31 mouse cellular contexts compared by ENCODE assay signal in genomic region chr11:61365938-61366337, GRCm38 (mm10). TPM values are rescaled to one million over a fixed set of nuclear protein-coding genes. Genes with fewer than 3 reads are reported as not detected.
DNase-seq lines count a peak whose midpoint lies in the region; ATAC-seq lines count a peak whose summit lies in the region.
"Had no signal": no experiment of that assay in that cellular context is flagged by ENCODE, and none has a peak within 500 bp of the region (broad histone marks: within the 10 kb centered on the region; RNA-seq: fewer than 3 reads in every experiment).

No protein-coding gene starts in this region.

- DNase-seq in heart, adult 18-20 months, result no peak
- DNase-seq in liver, embryonic 11.5 days (ENCODE audit: low spot score), result no peak
- DNase-seq in heart, postnatal 10 days, result peak; percentile 26 to 35
- no peak for DNase-seq in ovary, adult 18-20 months (ENCODE audit: low spot score)
- DNase-seq: B cell, adult 2 months; cerebellum, adult 11 months; cerebellum, postnatal 10 days; gastrocnemius, postnatal 25 days; layer of hippocampus, adult 9-11 months; right cerebral cortex, adult 18-20 months; thymus, postnatal 36 days had no signal

- peaks cover 35% of the 10 kb centered on the region for H3K4me1 ChIP-seq in heart, embryonic 11.5 days (ENCODE audit: control insufficient read depth, insufficient read depth, low read length)
- no peaks in the 10 kb centered on the region; the same call in 1 of the 2 replicates for H3K4me1 ChIP-seq in liver, embryonic 16.5 days (ENCODE audit: control insufficient read depth, low read depth, low read length)
- H3K4me1 ChIP-seq in liver, embryonic 11.5 days (replicated peaks; ENCODE audit: control insufficient read depth, insufficient read depth, low read length), result no peaks in the 10 kb centered on the region; the same call in 1 of the 2 replicates
- peaks cover 37% of the 10 kb centered on the region for H3K4me1 ChIP-seq in heart, embryonic 15.5 days (replicated peaks)
- H3K4me1 ChIP-seq: forebrain, embryonic 10.5 days; limb, embryonic 13.5 days; liver, embryonic 15.5 days; stomach, embryonic 15.5 days had no signal

- peak overlapping the region; percentile 52 for H3K4me2 ChIP-seq in heart, embryonic 11.5 days
- H3K4me2 ChIP-seq in liver, embryonic 16.5 days (ENCODE audit: low read depth, low read length), result no peak overlapping the region
- no peak overlapping the region for H3K4me2 ChIP-seq in liver, embryonic 11.5 days
- peak overlapping the region; percentile 53 for H3K4me2 ChIP-seq in heart, embryonic 15.5 days
- H3K4me2 ChIP-seq: limb, embryonic 13.5 days; liver, embryonic 15.5 days; midbrain, embryonic 11.5 days; stomach, embryonic 15.5 days had no signal

- 0 out of 2 replicates have a peak overlapping the region, but pooled peaks have one; percentile 10 for H3K4me3 ChIP-seq in heart, embryonic 11.5 days (ENCODE audit: low read depth, low read length)
- H3K4me3 ChIP-seq in liver, embryonic 16.5 days (ENCODE audit: low read depth, low read length), result no peak overlapping the region
- no peak overlapping the region for H3K4me3 ChIP-seq in liver, embryonic 11.5 days (ENCODE audit: low read depth, low read length)
- H3K4me3 ChIP-seq in heart, embryonic 15.5 days, result 0 out of 2 replicates have a peak overlapping the region, but pooled peaks have one; percentile 14
- H3K4me3 ChIP-seq: forebrain, embryonic 10.5 days; hindbrain, embryonic 10.5 days; limb, embryonic 13.5 days; liver, embryonic 15.5 days; stomach, embryonic 15.5 days had no signal

- intact Hi-C loops in heart, postnatal 10 days (cut with DNase I), result loop anchor here (5.0 kb wide), 1 partner anchor 41 kb away; no protein-coding TSS in a partner anchor

- H3K27me3 ChIP-seq in heart, embryonic 11.5 days (ENCODE audit: control insufficient read depth, insufficient read depth, low read length), result no peaks in the 10 kb centered on the region
- H3K27me3 ChIP-seq in liver, embryonic 16.5 days (ENCODE audit: control insufficient read depth, insufficient read depth, low read depth, low read length), result no peaks in the 10 kb centered on the region
- H3K27me3 ChIP-seq in liver, embryonic 11.5 days (replicated peaks; ENCODE audit: control insufficient read depth, insufficient read depth, low read length), result no peaks in the 10 kb centered on the region
- peaks cover 6% of the 10 kb centered on the region for H3K27me3 ChIP-seq in heart, embryonic 15.5 days
- H3K27me3 ChIP-seq: limb, embryonic 13.5 days; liver, embryonic 15.5 days; stomach, embryonic 15.5 days had no signal

- no peaks in the 10 kb centered on the region for H3K36me3 ChIP-seq in heart, embryonic 11.5 days (ENCODE audit: control insufficient read depth, insufficient read depth, low read length)
- no peaks in the 10 kb centered on the region for H3K36me3 ChIP-seq in liver, embryonic 16.5 days (ENCODE audit: control insufficient read depth, insufficient read depth)
- H3K36me3 ChIP-seq in liver, embryonic 11.5 days (ENCODE audit: control insufficient read depth, insufficient read depth, low read length), result no peaks in the 10 kb centered on the region
- H3K36me3 ChIP-seq in heart, embryonic 15.5 days, result no peaks in the 10 kb centered on the region
- H3K36me3 ChIP-seq: forebrain, embryonic 10.5 days; G1E; hindbrain, embryonic 10.5 days; limb, embryonic 13.5 days; liver, embryonic 15.5 days; stomach, embryonic 15.5 days had no signal

- peak overlapping the region; percentile 58 for H3K9ac ChIP-seq in heart, embryonic 11.5 days (ENCODE audit: low read depth, low read length)
- H3K9ac ChIP-seq in liver, embryonic 16.5 days (ENCODE audit: low read depth, low read length), result no peak overlapping the region
- no peak overlapping the region for H3K9ac ChIP-seq in liver, embryonic 11.5 days (ENCODE audit: low read depth, low read length)
- H3K9ac ChIP-seq in heart, embryonic 15.5 days, result no peak overlapping the region
- H3K9ac ChIP-seq: limb, embryonic 13.5 days; liver, embryonic 15.5 days; stomach, embryonic 15.5 days had no signal

- H3K27ac ChIP-seq in heart, embryonic 11.5 days (ENCODE audit: low read depth, low read length), result peak overlapping the region; percentile 97
- no peak overlapping the region for H3K27ac ChIP-seq in liver, embryonic 16.5 days (ENCODE audit: low read length)
- H3K27ac ChIP-seq in liver, embryonic 11.5 days (ENCODE audit: low read depth, low read length), result no peak overlapping the region; the same call in 1 of the 2 replicates
- H3K27ac ChIP-seq in heart, embryonic 15.5 days, result peak overlapping the region; percentile 92
- H3K27ac ChIP-seq: forebrain, embryonic 10.5 days; hindbrain, embryonic 10.5 days; kidney, postnatal 0 days; limb, embryonic 13.5 days; liver, embryonic 15.5 days; stomach, embryonic 15.5 days had no signal

- no peak for ATAC-seq in heart, embryonic 11.5 days (replicated peaks; ENCODE audit: insufficient number of reproducible peaks, low FRiP score, low TSS enrichment)
- ATAC-seq in liver, embryonic 16.5 days (ENCODE audit: low read depth), result peak; percentile 13; the same call in 1 of the 2 replicates
- ATAC-seq in liver, embryonic 11.5 days (replicated peaks; ENCODE audit: low FRiP score), result no peak
- ATAC-seq in heart, embryonic 15.5 days (replicated peaks; ENCODE audit: insufficient number of reproducible peaks, insufficient read depth, low FRiP score, low read depth), result no peak
- ATAC-seq: forebrain, embryonic 16.5 days; hindbrain, embryonic 16.5 days; intestine, embryonic 16.5 days; Patski had no signal

- 31% methylated on average over 3 of the region's 3 CpGs for WGBS in heart, embryonic 11.5 days (ENCODE audit: insufficient replicate concordance)
- 47% methylated on average over 3 of the region's 3 CpGs for WGBS in liver, embryonic 16.5 days (ENCODE audit: insufficient replicate concordance)
- 53% methylated on average over 3 of the region's 3 CpGs for WGBS in liver, embryonic 11.5 days
- 36% methylated on average over 3 of the region's 3 CpGs for WGBS in heart, embryonic 15.5 days

- H3K9me3 ChIP-seq in heart, embryonic 11.5 days (replicated peaks; ENCODE audit: control insufficient read depth, low read length), result no peaks in the 10 kb centered on the region
- no peaks in the 10 kb centered on the region for H3K9me3 ChIP-seq in liver, embryonic 16.5 days (replicated peaks; ENCODE audit: control insufficient read depth, low read length)
- H3K9me3 ChIP-seq in liver, embryonic 11.5 days (ENCODE audit: control insufficient read depth, low read length), result no peaks in the 10 kb centered on the region
- no peaks in the 10 kb centered on the region for H3K9me3 ChIP-seq in heart, embryonic 15.5 days (replicated peaks)
- H3K9me3 ChIP-seq: forebrain, embryonic 10.5 days; G1E; hindbrain, embryonic 10.5 days; limb, embryonic 13.5 days; liver, embryonic 15.5 days; stomach, embryonic 15.5 days had no signal

RNA-seq across cellular contexts. Expression of gene Slc47a1, which starts 12.2 kb away (rescaled TPM):
- 20.2 and 23.7 TPM in 2 replicates for polyA plus RNA-seq in heart, embryonic 11.5 days (2014; fragmentation: Nextera tagmentation; extraction: Ambion mirVana)
- 10 to 100 TPM; 23.6 to 26.1 TPM for total RNA-seq in heart, adult 18-20 months (2021)
- polyA plus RNA-seq in liver, embryonic 16.5 days (2015; fragmentation: Nextera tagmentation; extraction: Ambion mirVana), result 20.0 and 23.6 TPM in 2 replicates
- polyA plus RNA-seq in liver, embryonic 11.5 days (2014; fragmentation: Nextera tagmentation; extraction: Ambion mirVana), result 1.4 TPM in 2 replicates
- polyA plus RNA-seq in heart, embryonic 15.5 days (2015; fragmentation: Nextera tagmentation; extraction: Ambion mirVana), result 20.6 and 21.5 TPM in 2 replicates
- 10 to 100 TPM; 34.7 to 35.6 TPM for total RNA-seq in heart, postnatal 10 days (2021)
- total RNA-seq: megakaryocyte progenitor cell, adult 5-6 weeks had no signal
- polyA plus RNA-seq: G1E; neural tube, embryonic 14.5 days had no signal

RNA-seq across cellular contexts. Expression of gene Slc47a2, which starts 23.3 kb away (rescaled TPM):
- polyA plus RNA-seq in heart, embryonic 11.5 days (2014; fragmentation: Nextera tagmentation; extraction: Ambion mirVana), result 0.19 TPM in 1 of 2 replicates, not detected in the other
- total RNA-seq in heart, adult 18-20 months (2021), result not detected
- polyA plus RNA-seq in liver, embryonic 16.5 days (2015; fragmentation: Nextera tagmentation; extraction: Ambion mirVana), result 0.06 TPM in 1 of 2 replicates, not detected in the other
- polyA plus RNA-seq in liver, embryonic 11.5 days (2014; fragmentation: Nextera tagmentation; extraction: Ambion mirVana), result 0.07 TPM in 1 of 2 replicates, not detected in the other
- polyA plus RNA-seq in heart, embryonic 15.5 days (2015; fragmentation: Nextera tagmentation; extraction: Ambion mirVana), result 0.10 and 0.19 TPM in 2 replicates
- under 1 TPM; 0.10 TPM for total RNA-seq in heart, postnatal 10 days (2021)
- total RNA-seq: adrenal gland, adult 18-20 months; G1E; gastrocnemius, postnatal 25 days; megakaryocyte progenitor cell, adult 5-6 weeks had no signal
- polyA plus RNA-seq: embryonic facial prominence, embryonic 11.5 days; forebrain, embryonic 10.5 days; forebrain, embryonic 16.5 days; G1E; hindbrain, embryonic 10.5 days; intestine, embryonic 16.5 days; large intestine, adult 2 months; midbrain, embryonic 11.5 days; neural tube, embryonic 14.5 days; Patski; stomach, embryonic 15.5 days had no signal

Comparison
In these comparisons a context has a peak if more than half of its experiments do, and no peak if none do; other contexts are left out.
1. DNase-seq: peak in heart, postnatal 10 days (2 of 2); none in heart, adult 18-20 months (0 of 2), liver, embryonic 11.5 days (single experiment) and ovary, adult 18-20 months (single experiment).
2. H3K27ac ChIP-seq: peak in heart, embryonic 11.5 days (single experiment) and heart, embryonic 15.5 days (single experiment); none in liver, embryonic 16.5 days (single experiment) and liver, embryonic 11.5 days (single experiment).
3. H3K4me2 ChIP-seq: peak in heart, embryonic 11.5 days (single experiment) and heart, embryonic 15.5 days (single experiment); none in liver, embryonic 16.5 days (single experiment) and liver, embryonic 11.5 days (single experiment).
4. H3K4me3 ChIP-seq: peak in heart, embryonic 11.5 days (single experiment) and heart, embryonic 15.5 days (single experiment); none in liver, embryonic 16.5 days (single experiment) and liver, embryonic 11.5 days (single experiment).